Mouse (Mus musculus): ENCODE results near the gene Ercc6.

Ercc6 gene

DNA sequence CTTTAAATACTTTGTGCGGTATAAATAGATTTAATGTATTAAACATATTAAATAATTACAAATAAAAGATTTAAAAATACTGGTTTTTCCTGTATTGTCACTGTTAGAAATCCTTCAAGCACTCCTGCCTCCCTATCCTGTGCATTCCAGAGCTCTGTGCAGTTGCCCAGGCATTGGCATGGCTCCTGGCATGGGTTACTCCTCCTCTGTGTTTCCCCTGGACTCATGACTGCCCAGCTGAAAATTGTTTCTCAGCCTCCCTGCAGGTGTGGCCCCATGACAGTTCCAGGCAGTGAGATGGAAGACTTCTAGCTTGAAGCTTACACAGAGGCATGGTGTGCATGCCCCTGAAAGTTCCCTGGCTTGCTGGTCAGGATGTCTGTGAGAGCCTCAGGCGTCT lies 65.1 kb downstream of the Ercc6 start:
- WGBS: 96% methylated on average over 2 of the region's 2 CpGs

DNA sequence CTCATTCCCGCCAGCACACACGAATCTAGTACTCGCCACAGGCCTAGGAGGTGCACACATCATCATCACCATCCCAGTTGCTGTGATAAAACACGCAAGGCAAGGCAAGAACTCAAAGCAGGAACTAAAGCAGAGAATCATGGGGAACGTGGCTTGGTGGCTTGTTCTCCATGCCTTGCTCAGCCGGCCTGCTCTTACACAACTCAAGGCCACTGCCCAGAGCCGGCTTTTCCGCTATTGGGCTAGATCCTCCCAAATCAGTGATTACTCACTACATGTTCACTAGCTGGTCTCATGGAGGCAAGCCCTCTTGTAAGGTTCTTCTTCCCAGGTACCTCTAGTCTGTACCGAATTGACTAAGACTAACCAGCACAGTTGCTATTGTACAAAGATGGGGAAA lies 70.4 kb downstream of the Ercc6 start:
- WGBS: 92% methylated on average over 9 of the region's 9 CpGs

DNA sequence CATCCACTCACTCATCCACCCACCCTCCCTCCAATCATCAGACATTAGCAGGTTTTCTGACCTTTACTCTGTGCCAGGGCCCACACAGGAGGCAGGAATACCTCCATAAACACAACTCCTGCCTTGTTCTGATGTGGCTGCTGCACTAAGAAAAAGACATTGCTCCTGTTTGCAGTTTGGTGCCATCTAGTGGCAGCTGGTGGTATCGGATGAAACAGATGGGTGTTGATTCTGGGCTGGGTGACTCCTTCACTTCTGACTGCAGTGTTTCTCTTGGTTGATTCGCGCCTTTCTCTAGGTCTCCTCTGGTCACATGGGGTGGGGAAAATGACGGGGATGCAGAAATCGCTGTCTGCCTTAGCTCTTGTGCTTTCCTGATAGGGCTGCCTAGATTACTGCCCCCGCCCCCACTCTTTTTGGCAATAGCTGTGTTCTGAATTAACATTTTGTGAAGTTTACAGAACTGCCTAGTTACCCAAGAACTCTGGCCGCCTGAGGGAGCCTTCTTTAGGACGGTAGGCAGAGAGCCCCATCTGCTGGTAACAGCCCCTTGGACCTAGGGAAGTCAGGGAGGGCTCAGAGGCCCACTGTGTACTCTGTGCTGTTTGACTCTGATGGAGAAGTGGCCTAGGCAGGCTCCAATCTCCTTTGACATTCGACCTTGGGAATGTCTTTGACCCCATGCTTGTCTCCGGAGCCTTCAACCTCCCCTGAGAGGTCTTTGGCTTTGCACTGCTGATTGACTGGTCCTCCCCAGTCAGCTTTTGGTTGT lies 73.9 kb downstream of the Ercc6 start:
- WGBS: 12% methylated on average over 10 of the region's 10 CpGs

DNA sequence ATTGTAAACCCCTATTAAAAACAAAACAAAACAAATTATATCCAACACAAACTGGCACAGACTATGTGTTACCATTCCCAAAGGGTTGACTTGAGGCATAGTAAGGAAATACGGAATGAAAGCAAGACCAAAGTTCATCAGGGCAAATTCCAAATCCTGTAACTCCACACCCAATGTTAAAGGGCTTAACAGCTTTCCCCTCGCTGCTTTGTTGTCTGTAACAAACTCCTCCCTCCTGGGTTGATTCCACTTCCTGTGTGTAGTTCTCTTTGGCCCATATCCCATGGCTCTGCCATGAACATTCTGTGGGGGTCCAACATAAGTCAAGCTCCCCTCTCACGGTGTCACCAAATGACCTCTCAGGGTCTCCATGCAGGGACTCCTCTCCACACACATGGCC lies 77.1 kb downstream of the Ercc6 start:
- WGBS: 81% methylated on average over 3 of the region's 3 CpGs

- 1% methylated on average over 78 of the region's 78 CpGs for WGBS
Observed at GRCm38 (mm10) chr14:32597232-32598231, 84.2 kb downstream of the Ercc6 start.

DNA sequence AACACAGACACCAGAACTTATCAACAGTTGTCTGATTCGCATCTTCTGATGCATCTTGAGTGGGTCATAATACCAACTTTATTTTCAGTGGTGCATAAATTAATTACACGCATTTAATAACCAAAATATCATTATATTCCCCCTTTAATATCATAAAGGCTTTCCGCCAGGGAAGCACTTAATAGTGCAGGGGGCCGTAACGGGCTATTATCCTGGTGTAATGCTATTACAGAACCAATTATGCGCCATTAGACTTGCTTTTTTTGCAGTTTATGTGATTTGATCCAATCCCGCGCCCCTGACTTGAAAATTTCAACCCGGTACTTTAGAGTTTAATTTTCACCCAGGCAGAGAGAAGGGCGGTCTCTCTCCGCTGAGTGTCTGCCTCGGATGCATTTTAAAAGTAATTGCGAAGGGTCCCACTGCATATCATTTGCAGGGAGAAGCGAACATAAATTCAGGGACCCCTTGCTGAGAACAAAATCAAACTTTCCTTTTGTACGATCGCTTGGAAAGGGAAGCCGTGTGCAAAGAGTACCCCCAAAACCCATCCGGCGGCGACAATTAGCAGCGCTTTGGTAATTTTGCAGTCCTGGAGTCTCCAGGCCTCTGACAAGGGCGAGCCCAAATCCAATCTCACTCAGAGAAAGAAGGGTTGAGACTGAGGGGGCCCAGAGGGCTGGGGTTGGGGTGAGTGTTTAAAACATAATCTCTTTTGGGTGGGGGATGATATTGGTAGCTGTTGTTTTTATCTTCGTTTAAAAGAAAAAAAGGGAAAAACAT lies 85.3 kb downstream of the Ercc6 start:
- WGBS: 12% methylated on average over 23 of the region's 23 CpGs

DNA sequence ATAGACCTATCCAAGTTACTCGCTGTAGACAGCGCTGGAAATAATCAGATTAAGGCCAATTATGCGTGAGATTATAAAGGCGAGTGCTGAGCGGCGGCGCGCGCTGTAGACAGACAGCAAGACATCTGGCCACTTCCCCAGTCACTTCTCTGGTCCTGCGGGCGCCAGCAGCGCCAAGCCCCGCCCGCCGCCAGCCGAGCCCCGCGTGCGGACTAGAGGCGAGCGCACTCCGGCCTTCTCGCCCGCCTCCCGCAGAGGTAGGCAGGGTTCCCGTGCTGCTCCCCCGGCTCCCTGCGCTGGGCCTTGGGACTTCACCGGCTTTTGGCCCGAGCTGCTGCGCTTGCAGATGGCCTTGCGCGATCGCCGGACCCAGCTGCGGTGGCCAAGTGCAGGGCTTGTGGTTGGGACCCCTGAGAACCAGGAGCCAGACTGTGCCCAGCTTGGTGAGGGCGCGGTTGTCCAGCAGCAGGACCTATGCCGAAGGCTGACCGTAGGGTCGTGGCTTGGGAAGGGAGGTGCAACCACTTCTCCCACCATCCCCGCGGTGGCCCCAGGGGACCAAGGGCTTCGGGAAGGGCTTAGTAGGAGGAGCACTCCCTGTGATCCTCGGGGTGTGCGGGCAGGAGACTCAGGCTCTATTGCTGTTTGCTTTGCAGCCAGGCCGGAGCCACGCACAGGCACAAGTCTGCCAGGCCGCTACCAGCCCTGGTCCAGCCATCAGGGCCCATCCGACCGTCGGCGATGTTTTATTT lies 86.1 kb downstream of the Ercc6 start, which contains the start of gene Prrxl1:
Prrxl1 (plus strand) TSS at position 118 of the 752 bp plus-strand sequence.
- WGBS: 2% methylated on average over 53 of the region's 53 CpGs

GRCm38 (mm10) chr14:32600110-32600509 lies 86.8 kb downstream of the Ercc6 start:
- 22% methylated on average over 16 of the region's 16 CpGs for WGBS

GRCm38 (mm10) chr14:32605508-32605907 lies 92.2 kb downstream of the Ercc6 start:
- WGBS: 54% methylated on average over 15 of the region's 15 CpGs

DNA sequence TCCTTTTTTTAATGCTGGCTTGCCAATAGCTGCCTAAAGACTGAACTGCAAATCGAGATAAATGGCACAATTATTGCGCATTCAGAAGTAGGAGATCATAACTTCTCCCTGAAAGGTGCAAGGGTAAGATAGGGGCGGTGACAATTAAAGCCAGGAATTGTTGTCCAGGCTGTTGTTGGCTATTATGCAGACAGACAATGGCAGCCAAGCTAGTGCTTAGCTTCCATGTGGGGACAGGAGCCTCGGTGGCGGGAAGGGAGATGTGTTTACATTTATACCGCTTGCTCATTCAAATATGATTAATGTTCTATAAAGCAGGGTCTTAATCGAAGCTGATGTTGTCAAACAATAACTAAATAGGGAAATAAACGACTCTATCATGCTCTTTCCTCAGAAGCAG lies 93.0 kb downstream of the Ercc6 start:
- WGBS: 71% methylated on average over 8 of the region's 8 CpGs

DNA sequence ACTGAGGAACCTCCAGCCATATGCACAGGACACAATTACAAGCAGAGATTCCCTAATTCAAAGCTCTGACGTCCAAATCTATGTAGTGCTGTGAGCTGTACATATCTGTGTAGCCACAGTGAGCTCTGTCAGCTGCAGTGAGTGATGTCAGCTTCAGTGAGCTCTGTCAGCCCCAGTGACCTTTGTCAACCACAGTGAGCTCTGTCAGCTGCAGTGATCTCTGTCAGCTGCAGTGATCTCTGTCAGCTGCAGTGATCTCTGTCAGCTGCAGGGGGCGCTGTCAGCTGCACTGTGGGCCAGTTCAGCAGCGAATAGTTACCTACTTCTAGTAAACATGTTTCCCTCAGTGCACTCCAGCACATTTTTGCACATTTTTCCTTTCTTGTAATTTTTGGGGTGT lies 96.1 kb downstream of the Ercc6 start:
- 28% methylated on average over 3 of the region's 3 CpGs for WGBS

- WGBS: 93% methylated on average over 5 of the region's 5 CpGs
Observed at GRCm38 (mm10) chr14:32617253-32617652, 103.9 kb downstream of the Ercc6 start.

GRCm38 (mm10) chr14:32624245-32624644 lies 110.9 kb downstream of the Ercc6 start:
- 76% methylated on average over 3 of the region's 3 CpGs for whole genome bisulfite sequencing

DNA sequence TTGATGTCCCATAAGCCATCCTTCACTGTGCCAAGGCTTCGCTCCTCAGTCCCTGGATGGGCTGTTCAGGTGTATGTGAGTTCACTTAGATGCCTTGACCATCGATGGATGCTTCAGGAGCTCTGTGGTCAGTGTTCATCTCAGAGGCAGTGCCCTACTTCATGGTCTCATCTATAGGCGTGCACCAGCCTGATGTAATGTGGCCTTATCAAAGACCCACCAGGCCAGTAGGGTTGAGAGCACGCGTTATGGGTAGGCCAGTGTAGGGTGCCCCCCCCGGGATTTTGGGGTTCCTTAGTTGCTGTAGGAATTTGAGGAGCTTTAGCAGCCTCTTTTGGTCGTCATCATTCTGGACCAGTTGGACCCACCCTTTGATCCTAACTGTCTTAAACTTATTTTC lies 111.5 kb downstream of the Ercc6 start:
- 94% methylated on average over 7 of the region's 7 CpGs for WGBS

DNA sequence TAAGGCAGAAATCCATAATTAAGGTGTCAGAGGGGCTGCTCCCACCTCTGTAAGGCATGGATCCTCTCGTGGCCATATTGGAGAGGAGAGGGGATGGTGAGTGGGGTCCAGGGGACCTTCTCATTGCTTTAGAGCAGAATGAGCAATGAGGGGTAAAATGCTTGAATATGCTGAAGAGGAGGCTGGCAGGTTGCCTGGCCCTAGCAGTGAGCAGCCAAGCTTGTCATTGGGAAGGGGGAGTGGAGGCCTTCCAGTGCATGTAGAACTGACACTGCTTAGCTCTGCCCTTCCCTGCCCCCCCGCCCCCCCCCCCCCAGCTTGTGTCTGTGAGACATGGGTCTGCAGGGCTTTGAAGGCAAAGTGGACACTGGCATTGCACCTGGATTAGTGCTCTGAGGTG lies 114.0 kb downstream of the Ercc6 start:
- WGBS: 57% methylated on average over 2 of the region's 2 CpGs

GRCm38 (mm10) chr14:32628584-32628983 lies 115.3 kb downstream of the Ercc6 start:
- 40% methylated on average over 10 of the region's 10 CpGs for WGBS
